Mouse (Mus musculus) thymus, postnatal 0 days (tissue): Measurements from ENCODE around the gene Nop10. TPM values are rescaled to one million over a fixed set of nuclear protein-coding genes. Genes with fewer than 3 reads are reported as not detected.

Experiments
- polyA plus RNA-seq: library from polyadenylated mRNA; unstranded; fragments of >200 nt; fragmentation: Nextera tagmentation; extraction: Ambion mirVana; gene quantifications from 2 replicates; pipeline ENCODE4 v1.2.1, GENCODE M21; 2015

Nop10 gene
- polyA plus RNA-seq, 1 experiment from 2014 or later = 283 TPM

Other genes with a start within 250 kb of the Nop10 start
- not detected in 2 replicates for gene Olfr1310, start 249.2 kb upstream of the Nop10 start, polyA plus RNA-seq
- not detected in 2 replicates for gene Olfr1311, start 237.5 kb upstream of the Nop10 start, polyA plus RNA-seq
- gene Olfr1312, start 211.7 kb upstream of the Nop10 start, polyA plus RNA-seq = not detected in 2 replicates
- gene Olfr1313, start 184.1 kb upstream of the Nop10 start, polyA plus RNA-seq = not detected in 2 replicates
- gene Olfr1314, start 165.1 kb upstream of the Nop10 start, polyA plus RNA-seq = not detected in 2 replicates
- not detected in 2 replicates for gene Olfr1315-ps1, start 146.5 kb upstream of the Nop10 start, polyA plus RNA-seq
- gene Olfr1316, start 126.9 kb upstream of the Nop10 start, polyA plus RNA-seq = not detected in 2 replicates
- gene Olfr1317, start 121.6 kb upstream of the Nop10 start, polyA plus RNA-seq = not detected in 2 replicates
- 0.09 TPM in 1 of 2 replicates, not detected in the other for gene Olfr1318, start 107.7 kb upstream of the Nop10 start, polyA plus RNA-seq
- 8.1 and 11.4 TPM in 2 replicates for gene Lpcat4, start 22.5 kb upstream of the Nop10 start, polyA plus RNA-seq
- 0.04 and 0.08 TPM in 2 replicates for gene Nutm1, start 2.6 kb upstream of the Nop10 start, polyA plus RNA-seq
- 15.8 and 19.4 TPM in 2 replicates for gene Slc12a6, start 3.9 kb downstream of the Nop10 start, polyA plus RNA-seq
- gene Gm21985, start 4.4 kb downstream of the Nop10 start, polyA plus RNA-seq = not detected in 2 replicates
- 123 and 127 TPM in 2 replicates for gene Emc4, start 106.1 kb downstream of the Nop10 start, polyA plus RNA-seq
- 33.1 and 33.2 TPM in 2 replicates for gene Katnbl1, start 117.3 kb downstream of the Nop10 start, polyA plus RNA-seq
- 25.0 and 25.2 TPM in 2 replicates for gene Emc7, start 193.1 kb downstream of the Nop10 start, polyA plus RNA-seq
- not detected in 2 replicates for gene Chrm5, start 218.8 kb downstream of the Nop10 start, polyA plus RNA-seq
- gene Aven, start 231.0 kb downstream of the Nop10 start, polyA plus RNA-seq = 5.2 and 6.0 TPM in 2 replicates